In genomic region chr17:74577173-74577572, GRCm38 (mm10) we compare ENCODE assay signal across 25 mouse cellular contexts. TPM values are rescaled to one million over a fixed set of nuclear protein-coding genes. Genes with fewer than 3 reads are reported as not detected.
DNase-seq lines count a peak whose midpoint lies in the region; TF ChIP-seq lines count a peak whose summit lies in the region.
"Had no signal": no experiment of that assay in that cellular context is flagged by ENCODE, and none has a peak within 500 bp of the region (broad histone marks: within the 10 kb centered on the region; RNA-seq: fewer than 3 reads in every experiment).

No protein-coding gene starts in this region.

- no peak for TF ChIP-seq EP300 in MEL (IDR thresholded peaks at IDR 0.05; ENCODE audit: low read depth in 1 of 2, low read length in 2 of 2)

- no peak for TF ChIP-seq RAD21 in MEL (IDR thresholded peaks at IDR 0.05; ENCODE audit: low read depth, low read length)

- H3K9me3 ChIP-seq in MEL (replicated peaks; ENCODE audit: insufficient read depth, low read length) = no peaks in the 10 kb centered on the region
- H3K9me3 ChIP-seq: forebrain, embryonic 15.5 days; heart, embryonic 13.5 days; hindbrain, embryonic 15.5 days; limb, embryonic 15.5 days; liver, embryonic 13.5 days; neural tube, embryonic 12.5 days had no signal

- H3K79me2 ChIP-seq in MEL (ENCODE audit: control insufficient read depth, insufficient read depth, low read length, poor library complexity) = peaks cover 6% of the 10 kb centered on the region; the same call in 1 of the 2 replicates

- no peak for TF ChIP-seq POLR2A in MEL (IDR thresholded peaks at IDR 0.05; ENCODE audit: control insufficient read depth in 1 of 2, insufficient read depth in 1 of 2, low read depth in 1 of 2, low read length in 2 of 2, poor library complexity in 1 of 2)

- intact Hi-C loops in gastrocnemius, postnatal 14 days (cut with DNase I; ENCODE audit: low total_unique reads) = no loop called here

- H3K4me3 ChIP-seq in MEL (ENCODE audit: control insufficient read depth in 1 of 2, insufficient read depth in 1 of 2, low read depth in 2 of 2, low read length in 2 of 2) = no peak overlapping the region
- H3K4me3 ChIP-seq: forebrain, embryonic 15.5 days; heart, embryonic 13.5 days; hindbrain, embryonic 15.5 days; limb, embryonic 15.5 days; liver, embryonic 13.5 days; neural tube, embryonic 12.5 days had no signal

- H3K27me3 ChIP-seq in MEL (ENCODE audit: control insufficient read depth in 1 of 2, insufficient read depth in 2 of 2, low read length in 2 of 2) = no peaks in the 10 kb centered on the region
- H3K27me3 ChIP-seq: forebrain, embryonic 15.5 days; heart, embryonic 13.5 days; hindbrain, embryonic 15.5 days; limb, embryonic 15.5 days; liver, embryonic 13.5 days; neural tube, embryonic 12.5 days had no signal

- no peaks in the 10 kb centered on the region for H3K4me1 ChIP-seq in MEL (ENCODE audit: control insufficient read depth in 1 of 2, insufficient read depth in 2 of 2, low read length in 2 of 2)
- H3K4me1 ChIP-seq: forebrain, embryonic 15.5 days; heart, embryonic 13.5 days; hindbrain, embryonic 15.5 days; limb, embryonic 15.5 days; liver, embryonic 13.5 days; neural tube, embryonic 12.5 days had no signal

- DNase-seq in gastrocnemius, adult 18-20 months (ENCODE audit: low spot score) = peak; percentile 29
- no peak for DNase-seq in gastrocnemius, postnatal 14 days
- DNase-seq in 416B (ENCODE audit: low read depth) (peak; percentile 25), MEL (ENCODE audit: low read depth, low spot score) (peak; percentile 22)
- DNase-seq in mesoderm, embryonic 11.5 days (ENCODE audit: low read depth, low spot score) = peak; percentile 5
- no peak for DNase-seq in kidney, postnatal 25 days
- DNase-seq in natural killer cell, adult 2 months (ENCODE audit: low spot score in 2 of 2) = no peak
- DNase-seq: adrenal gland, postnatal 10 days; B cell, adult 2 months; cerebellum, adult 8-10 months; cerebellum, postnatal 25 days; heart, postnatal 10 days; kidney, adult 18-20 months; kidney, postnatal 4 days; liver, embryonic 13.5 days; lung, adult 18-20 months; lung, postnatal 10 days; right cerebral cortex, adult 18-20 months; thymus, adult 2 months; thymus, postnatal 4 days had no signal

- no peak for TF ChIP-seq CTCF in MEL (IDR thresholded peaks at IDR 0.05 in 2 of 3, conservative IDR thresholded peaks at IDR 0.05 in 1 of 3; ENCODE audit: control insufficient read depth in 1 of 3, insufficient read depth in 1 of 3, low read depth in 2 of 3, low read length in 3 of 3, poor library complexity in 1 of 3, severe bottlenecking in 1 of 3)

- H3K36me3 ChIP-seq in MEL (ENCODE audit: control insufficient read depth in 1 of 2, insufficient read depth in 2 of 2, low read length in 2 of 2) = peaks cover 0 to 43% of the 10 kb centered on the region in 2 experiments; a peak in 2 of 4 replicates

- H3K27ac ChIP-seq in MEL (ENCODE audit: control insufficient read depth, low read depth, low read length) = no peak overlapping the region
- H3K27ac ChIP-seq: forebrain, embryonic 15.5 days; heart, embryonic 13.5 days; hindbrain, embryonic 15.5 days; limb, embryonic 15.5 days; liver, embryonic 13.5 days; neural tube, embryonic 12.5 days had no signal

- H3K9ac ChIP-seq in MEL (ENCODE audit: control insufficient read depth, low read depth, low read length, poor library complexity, severe bottlenecking) = no peak overlapping the region
- H3K9ac ChIP-seq: forebrain, embryonic 15.5 days; heart, embryonic 13.5 days; hindbrain, embryonic 15.5 days; limb, embryonic 15.5 days; liver, embryonic 13.5 days; neural tube, embryonic 12.5 days had no signal

TF ChIP-seq in MEL, 35 proteins besides CTCF, POLR2A, EP300 and RAD21:
- TF ChIP-seq CHD1 (IDR thresholded peaks at IDR 0.05; ENCODE audit: low read depth, low read length) (no peak), MYB (IDR thresholded peaks at IDR 0.05; ENCODE audit: low read depth, low read length) (no peak), JUND (IDR thresholded peaks at IDR 0.05; ENCODE audit: low read depth, low read length) (no peak), ELF1 (IDR thresholded peaks at IDR 0.05; ENCODE audit: low read depth, low read length) (no peak)

RNA-seq across cellular contexts. Expression of gene Birc6, which starts 49.1 kb away (rescaled TPM):
- total RNA-seq in gastrocnemius, adult 18-20 months (2021) = 10 to 100 TPM; 48.4 to 56.6 TPM
- total RNA-seq in gastrocnemius, postnatal 14 days (2021) = 10 to 100 TPM; 53.7 to 60.7 TPM
- 58.7 and 66.4 TPM in 2 replicates for total RNA-seq in MEL (2012; rRNA removed)
- 100 to 1,000 TPM in 1 of 2 experiments, 10 to 100 TPM in 1; 67.3 to 475 TPM for polyA plus RNA-seq in MEL (2012; ENCODE audit: insufficient read depth in 1 of 2, insufficient read length in 2 of 2, low read depth in 1 of 2, low replicate concordance in 2 of 2, missing spikeins in 1 of 2)

Comparison
In these comparisons a context has a peak if more than half of its experiments do, and no peak if none do; other contexts are left out.
1. DNase-seq: peak in gastrocnemius, adult 18-20 months (single experiment), 416B (single experiment), MEL (single experiment) and mesoderm, embryonic 11.5 days (single experiment); none in gastrocnemius, postnatal 14 days (single experiment), kidney, postnatal 25 days (0 of 2) and natural killer cell, adult 2 months (0 of 2).